Mouse (Mus musculus) spleen, adult 2 months (tissue): ENCODE results near the gene Rnf38.

Experiments used
- CTCF ChIP-seq: fragments of 200-500 bp; IDR thresholded peaks from 2 replicates; pipeline ENCODE4 v1.5.1; 2011; ENCODE audit warnings: mild to moderate bottlenecking, inconsistent platforms; ENCODE audit not compliant: insufficient read depth, insufficient read length, insufficient replicate concordance; ENCODE audit errors: extremely low read depth
- POLR2A ChIP-seq: fragments of 200-500 bp; IDR thresholded peaks from 2 replicates; pipeline ENCODE4 v1.6.1; 2011; ENCODE audit warnings: low read depth, low read length, inconsistent platforms

DNA sequence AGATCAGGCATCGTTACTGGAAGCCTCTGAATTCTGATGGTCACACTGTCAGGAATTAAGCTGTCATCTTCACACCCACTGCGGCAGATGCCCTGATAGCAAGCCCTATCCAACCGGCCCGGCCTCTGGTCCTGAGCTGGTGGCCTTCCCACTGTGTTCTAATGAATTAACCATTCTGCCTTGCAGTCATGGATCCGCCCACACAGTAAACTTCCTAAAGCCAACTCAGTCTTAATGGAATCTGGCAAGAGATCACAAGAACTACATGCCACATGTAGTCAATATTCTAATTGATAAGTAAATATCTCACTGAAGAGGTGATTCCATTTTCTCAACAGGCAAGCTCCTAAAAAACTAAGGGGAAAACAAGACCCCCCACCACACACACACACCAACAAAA lies 60.9 kb downstream of the Rnf38 start:
- no peak for TF ChIP-seq CTCF
- TF ChIP-seq POLR2A = no peak
